Mouse (Mus musculus) left cerebral cortex, postnatal 4 days (tissue): ENCODE data around the gene Dnmbp. TPM values are rescaled to one million over a fixed set of nuclear protein-coding genes. Genes with fewer than 3 reads are reported as not detected.
A peak's percentile ranks its signal among the peaks of the same experiment; 100 is the strongest.
"Not testable (repeated sequence)": the region's sequence is repeated elsewhere in the genome, so short reads cannot be mapped to it uniquely, and the experiment has no call there.

Experiments
- DNase-seq: peaks from one replicate; pipeline ENCODE4 v3.0.0-alpha.2; 2022
- intact Hi-C: fragments of 180-260 bp; cut with DNase I; formaldehyde crosslinking; loops from one replicate; pipeline ENCODE4 v1.15.1; 2025
- total RNA-seq, 2 experiments: library from RNA; stranded (reverse); gene quantifications; 2 replicates each; pipeline ENCODE4 v1.2.3; 2021

The Dnmbp gene
- 10 to 100 TPM; 11.3 to 11.4 TPM for total RNA-seq

DNA sequence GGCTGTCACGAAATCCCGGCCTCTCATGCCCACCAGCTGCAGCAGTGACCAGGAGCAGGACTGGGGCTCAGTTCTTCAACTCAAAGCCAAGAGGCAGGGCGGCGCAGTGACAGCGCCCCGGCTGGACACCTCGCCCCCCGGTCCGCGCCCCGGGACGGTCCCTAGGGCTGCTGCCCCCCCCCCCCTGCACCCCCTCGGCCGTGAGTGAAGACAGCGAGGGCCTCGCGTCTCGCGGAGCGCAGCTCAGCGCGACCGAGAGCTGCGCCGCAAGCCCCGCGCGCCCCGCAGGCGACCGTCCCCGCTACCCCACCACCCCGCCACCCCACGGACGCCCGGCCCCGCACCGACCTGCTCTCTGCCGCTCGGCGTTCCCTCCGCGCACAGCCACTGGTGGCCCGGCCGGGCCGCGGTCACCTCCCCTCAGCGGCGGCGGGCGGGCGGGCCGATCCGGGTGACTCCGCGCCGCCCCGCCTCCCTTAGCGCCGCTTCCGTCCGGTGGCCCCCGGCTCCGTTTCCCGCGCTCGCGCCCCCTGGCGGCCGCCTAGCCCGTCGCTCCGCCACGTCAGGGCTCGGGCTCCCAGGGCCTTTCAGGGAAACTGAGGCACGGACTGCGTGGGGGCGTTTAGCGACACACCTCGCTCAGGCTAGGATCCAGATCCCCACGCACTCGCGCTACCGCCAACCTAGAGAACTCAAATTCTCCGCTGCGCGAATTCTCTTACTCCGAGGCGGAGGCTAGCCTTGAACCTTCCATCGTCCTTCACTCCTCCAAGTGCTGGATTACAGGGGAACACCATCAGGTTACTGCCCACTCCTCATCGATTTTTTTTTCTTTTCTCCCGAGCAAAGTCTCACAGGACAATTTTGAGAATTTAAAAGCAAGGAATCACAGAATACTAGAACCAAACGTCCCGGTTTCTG lies at the start of gene Dnmbp:
Gene Dnmbp (minus strand): TSS at position 423 of the 921 bp plus-strand sequence.
- intact Hi-C loops: loop anchor here (10.0 kb wide), 1 partner anchor 65 kb away; no protein-coding TSS in a partner anchor
- DNase-seq: peak; percentile 84

DNA sequence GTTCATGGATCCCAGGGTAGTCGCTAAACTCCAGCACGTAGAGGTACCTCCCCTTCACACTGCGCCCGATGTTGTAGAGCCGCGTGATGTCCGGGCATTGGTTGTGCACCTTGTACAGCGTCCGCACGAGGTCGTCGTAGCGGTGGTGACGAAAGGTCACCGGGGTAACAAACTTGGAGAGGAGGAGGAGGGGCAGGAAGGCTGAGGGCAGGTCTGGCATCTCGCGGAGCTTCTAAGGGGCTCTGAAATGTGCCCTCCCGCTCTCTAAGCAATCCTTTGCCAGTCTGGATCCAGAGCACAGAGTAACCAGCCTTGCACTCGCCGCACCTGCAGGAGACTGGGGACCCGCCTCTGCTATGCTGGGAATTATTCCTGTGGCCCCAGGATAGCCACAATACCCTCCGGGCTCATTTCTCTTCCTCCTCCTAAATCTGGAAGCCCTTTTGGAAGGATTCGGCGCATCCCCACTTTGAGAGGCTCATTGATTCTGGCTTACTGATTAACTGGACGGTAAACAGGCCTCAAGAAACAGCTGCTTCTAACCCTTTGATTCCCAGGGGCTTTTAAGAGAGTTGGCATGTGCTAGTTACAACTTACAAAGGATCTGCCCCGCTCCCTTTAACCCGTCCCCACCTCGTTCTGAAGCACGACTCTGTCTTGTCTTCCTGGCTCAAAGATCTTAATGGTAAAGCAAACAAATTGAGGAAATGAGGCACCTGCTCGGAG lies 46.2 kb upstream of the Dnmbp start, which contains the start of gene Cpn1:
Gene Cpn1 (minus strand): TSS at position 488 of the 726 bp plus-strand sequence.
- intact Hi-C loops: no loop called here
- no peak for DNase-seq

DNA sequence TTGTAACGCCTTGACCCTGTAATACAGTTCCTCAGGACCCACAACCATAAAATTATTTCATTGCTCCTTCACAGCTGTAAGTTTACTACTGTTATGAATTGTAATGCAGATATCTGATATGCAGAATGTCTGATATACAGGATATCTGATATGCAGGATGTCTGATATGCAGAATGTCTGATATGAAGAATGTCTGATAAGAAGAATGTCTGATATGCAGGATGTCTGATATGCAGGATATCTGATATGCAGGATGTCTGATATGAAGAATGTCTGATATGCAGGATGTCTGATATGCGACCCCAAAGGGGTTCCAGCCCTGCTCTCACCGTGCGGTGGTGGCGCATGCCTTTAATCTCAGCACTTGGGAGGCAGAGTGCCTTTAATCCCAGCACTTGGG lies 42.0 kb upstream of the Dnmbp start:
- no peak for DNase-seq
- intact Hi-C loops: no loop called here

DNA sequence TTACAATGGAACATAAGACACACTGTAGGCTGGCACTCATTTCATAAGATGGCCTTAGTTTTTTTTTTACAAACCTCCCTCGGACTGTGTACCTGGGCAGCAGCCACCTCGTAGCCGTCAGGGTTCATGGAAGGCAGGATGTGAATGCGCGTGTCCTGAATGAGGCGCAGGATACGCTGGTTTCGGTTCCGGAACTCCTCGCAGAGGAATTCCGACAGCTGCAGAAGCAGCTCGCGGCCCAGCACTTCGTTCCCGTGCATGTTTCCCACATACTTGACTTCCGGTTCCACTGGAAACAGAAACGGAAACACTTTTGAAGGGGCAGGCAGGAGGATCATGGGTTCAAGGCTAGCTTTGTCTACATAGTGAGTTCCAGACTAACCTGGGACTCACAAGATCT lies 40.7 kb upstream of the Dnmbp start:
- intact Hi-C loops: no loop called here
- DNase-seq: no peak

DNA sequence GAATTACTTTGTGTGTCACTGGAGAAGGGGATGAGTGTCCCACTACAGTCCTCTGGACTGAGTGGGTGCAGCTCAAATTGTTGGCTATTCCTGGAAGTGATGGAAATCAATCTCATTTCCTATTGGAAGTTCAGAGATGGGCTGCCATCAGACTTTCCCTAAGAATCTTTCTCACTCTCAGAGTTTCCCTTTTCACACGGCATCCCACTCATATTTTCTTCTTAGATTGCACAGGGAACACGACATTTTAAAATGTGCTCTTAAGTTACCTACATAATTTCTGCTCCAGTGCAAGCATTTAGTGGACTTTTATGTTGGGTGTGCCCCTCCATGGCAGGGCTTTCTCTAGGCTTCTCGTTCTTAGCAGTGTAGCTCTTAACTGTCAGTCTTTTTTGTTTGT lies 37.8 kb upstream of the Dnmbp start:
- intact Hi-C loops: no loop called here
- no peak for DNase-seq

DNA sequence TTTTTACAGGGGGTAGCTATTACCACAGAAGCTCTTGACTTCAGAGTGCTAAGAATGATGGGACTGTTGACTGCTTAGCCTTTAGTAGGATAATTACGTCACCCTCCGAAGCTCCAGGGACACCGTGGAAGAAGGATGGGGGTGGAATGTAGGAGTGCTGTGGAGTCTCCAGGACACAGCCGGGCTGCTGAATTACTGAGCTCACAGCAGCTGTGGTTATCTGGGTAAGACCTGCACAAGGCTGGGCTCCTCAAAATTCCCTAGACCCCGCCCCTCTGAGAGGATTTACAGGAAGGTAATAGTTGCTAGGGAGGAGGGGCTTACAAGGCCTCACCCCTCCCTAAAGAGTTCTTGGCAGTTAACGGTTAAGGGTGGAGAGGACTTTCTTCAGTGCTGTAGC lies 36.7 kb upstream of the Dnmbp start:
- DNase-seq: no peak
- intact Hi-C loops: no loop called here

DNA sequence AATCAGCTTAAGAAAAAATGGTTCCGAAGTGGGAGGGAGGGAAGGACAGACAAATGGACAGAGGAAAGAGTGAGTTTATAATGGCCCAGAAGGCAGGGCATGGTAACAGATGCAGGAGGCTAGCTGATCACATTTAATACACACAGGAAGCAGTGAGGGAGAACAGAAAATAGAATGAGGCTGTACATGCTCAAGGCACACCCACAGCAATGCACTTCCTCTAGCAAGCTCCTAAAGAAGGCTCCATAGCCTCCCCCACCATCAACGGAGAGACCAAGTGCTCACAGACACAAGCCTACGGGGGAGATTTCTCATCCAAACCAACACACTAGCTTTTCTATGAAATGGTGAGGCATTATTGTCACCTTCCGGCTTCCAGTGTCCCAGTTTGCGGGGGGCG lies 34.2 kb upstream of the Dnmbp start:
- intact Hi-C loops: no loop called here
- DNase-seq: no peak

DNA sequence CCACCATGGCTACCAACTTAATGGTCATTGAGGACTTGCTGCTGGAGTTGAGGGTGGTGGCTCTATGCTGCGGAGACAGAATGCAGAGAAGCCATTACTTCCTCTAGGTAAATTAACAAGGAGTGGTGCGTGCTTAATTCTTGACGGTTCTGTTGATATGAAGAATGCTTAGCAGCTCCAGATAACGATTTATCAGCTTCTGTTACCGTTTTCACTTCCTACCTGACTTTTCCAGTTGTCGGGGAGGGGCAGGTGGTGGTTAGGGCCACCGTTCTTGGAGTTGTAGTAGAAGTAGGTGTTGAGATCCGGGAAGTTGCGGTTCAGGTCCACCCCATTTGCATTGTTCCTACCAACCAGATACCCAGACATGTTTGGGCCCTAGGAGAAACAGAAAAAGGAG lies 33.7 kb upstream of the Dnmbp start:
- DNase-seq: no peak
- intact Hi-C loops: no loop called here

DNA sequence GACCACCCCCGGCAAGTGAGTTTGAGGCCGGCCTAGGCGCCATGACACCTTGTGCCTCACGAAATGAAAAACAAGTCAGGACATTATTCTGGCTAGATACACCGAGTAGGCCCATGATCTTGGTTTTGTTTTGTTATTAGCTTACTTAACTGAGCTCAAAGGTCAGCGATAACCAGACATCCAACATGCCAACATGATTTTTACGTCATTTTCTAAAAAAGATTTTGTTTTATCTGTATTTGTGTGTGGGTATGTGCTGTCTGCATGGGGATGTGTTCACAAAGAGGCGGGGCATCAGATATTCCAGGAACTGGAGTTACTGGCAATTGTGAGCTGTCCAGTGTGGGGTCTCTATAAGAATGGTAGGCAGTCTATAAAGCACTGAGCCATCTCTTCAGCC lies 32.1 kb upstream of the Dnmbp start:
- intact Hi-C loops: no loop called here
- DNase-seq: no peak

DNA sequence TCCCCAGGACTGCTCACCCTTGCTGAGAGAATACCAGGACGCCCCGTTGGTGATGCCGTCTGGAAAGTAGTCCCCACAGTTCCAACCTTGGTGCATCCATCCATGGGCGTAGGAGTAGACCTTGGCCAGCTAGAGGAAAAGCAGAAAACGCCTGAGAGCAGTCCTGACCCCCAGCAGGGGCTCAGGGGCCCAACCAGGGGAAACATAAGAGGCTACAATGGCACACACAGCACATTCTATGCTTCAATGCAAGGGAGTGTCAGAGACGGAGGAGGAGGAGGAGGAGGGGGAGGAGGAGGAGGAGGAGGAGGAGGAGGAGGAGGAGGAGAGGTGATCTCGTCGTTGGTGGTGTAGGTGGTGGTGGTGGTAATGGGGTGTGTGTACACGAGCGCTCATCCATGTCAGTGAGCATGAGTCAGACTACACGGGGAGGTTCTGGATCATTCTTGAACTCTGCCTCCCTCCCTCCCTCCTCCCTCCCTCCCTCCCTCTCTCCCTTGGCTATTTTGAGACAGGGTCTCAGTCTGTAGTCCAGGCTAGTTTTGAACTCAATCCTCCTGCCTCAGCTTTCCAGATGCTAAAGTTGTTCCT lies 28.5 kb upstream of the Dnmbp start:
- intact Hi-C loops: loop anchor here (10.0 kb wide), 1 partner anchor 134 kb away; no protein-coding TSS in a partner anchor
- DNase-seq: no peak

DNA sequence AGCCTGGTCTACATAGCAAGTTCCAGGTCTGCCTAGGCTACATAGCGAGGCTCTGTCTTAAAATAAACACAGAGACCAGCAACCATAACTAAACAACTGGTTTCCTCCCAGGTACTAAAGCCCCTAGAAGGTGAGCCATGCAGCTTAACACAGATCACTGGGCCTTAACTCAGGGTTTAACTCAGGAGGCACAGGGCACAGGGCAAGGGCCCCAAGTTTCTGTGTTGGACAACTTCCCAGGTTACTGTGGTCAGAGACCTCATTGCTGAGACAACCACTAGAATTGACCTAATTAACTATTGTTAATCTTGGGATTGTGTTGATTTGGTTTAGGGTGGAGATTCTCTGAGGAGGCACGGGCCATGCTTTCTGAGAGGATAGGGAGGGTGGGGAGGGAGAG lies 26.5 kb upstream of the Dnmbp start:
- intact Hi-C loops: loop anchor here (10.0 kb wide), 1 partner anchor 132 kb away; no protein-coding TSS in a partner anchor
- no peak for DNase-seq

DNA sequence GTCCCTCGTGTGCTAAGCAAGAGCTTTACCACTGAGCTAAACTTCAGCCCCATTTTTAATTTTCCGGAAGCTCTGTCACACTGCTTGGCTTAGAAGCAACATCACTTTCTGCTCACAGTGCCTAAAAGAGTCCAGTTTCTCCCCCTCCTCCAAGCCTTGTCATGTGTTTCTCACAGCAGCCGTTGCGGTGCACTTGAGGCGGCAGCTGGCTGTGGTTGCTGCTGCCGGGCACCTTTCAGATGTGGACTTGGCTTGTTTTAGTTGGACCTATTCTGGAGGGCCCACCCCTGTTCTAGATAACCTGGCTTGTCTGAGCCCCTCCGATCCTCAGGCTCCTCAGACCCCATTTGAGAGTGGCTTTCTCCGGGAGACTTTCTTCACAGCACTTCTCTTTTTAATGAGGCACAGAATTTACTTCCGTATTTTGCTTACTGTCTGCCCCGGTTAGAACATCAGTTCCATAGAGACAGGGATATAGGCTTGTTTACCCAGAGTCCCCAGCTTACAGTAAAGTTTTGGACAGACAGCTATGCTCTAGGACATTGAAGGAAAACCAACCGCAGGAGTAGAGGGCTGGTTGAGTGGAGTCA lies 25.6 kb upstream of the Dnmbp start:
- no peak for DNase-seq
- intact Hi-C loops: loop anchor here (10.0 kb wide), 1 partner anchor 131 kb away; no protein-coding TSS in a partner anchor

DNA sequence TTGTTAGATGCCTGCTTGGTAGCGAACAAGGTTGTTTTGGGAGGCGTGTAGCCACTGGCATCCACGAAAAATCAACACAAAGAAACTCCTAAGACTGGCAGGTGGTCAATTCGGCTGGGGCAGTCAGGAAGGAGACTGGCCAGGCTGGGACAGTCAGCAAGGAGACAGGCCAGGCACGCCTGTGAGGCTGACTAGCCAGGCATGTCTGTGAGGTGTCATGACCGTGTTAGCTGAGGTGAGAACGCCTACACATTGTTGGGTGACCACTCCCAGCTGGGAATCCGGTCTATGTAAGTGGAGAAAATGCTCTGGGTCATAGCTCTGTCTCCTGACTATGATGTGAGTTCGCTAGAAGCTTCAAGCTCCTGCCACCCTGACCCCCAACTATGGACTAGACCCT lies 22.8 kb upstream of the Dnmbp start:
- intact Hi-C loops: loop anchor here (10.0 kb wide), 1 partner anchor 128 kb away; no protein-coding TSS in a partner anchor
- no peak for DNase-seq

DNA sequence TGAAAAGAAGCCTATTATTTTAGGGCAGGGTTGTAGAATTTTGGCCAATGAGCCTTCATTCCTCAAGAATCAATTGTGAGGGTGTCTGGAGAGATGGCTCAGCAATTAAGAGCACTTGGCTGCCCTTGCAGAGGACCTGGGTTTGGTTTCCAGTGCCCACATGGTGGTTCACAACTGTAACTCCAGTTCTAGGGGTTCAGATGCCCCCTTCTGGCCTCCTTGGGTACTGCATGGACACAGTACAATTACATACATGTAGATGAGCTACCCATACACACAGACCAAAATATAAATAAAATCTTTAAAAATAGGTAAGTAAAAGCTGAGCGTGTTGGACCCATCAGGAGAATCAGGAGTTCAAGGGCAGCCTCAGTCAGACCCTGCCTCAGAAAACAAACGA lies 21.2 kb upstream of the Dnmbp start:
- intact Hi-C loops: loop anchor here (10.0 kb wide), 1 partner anchor 126 kb away; no protein-coding TSS in a partner anchor
- DNase-seq: no peak

DNA sequence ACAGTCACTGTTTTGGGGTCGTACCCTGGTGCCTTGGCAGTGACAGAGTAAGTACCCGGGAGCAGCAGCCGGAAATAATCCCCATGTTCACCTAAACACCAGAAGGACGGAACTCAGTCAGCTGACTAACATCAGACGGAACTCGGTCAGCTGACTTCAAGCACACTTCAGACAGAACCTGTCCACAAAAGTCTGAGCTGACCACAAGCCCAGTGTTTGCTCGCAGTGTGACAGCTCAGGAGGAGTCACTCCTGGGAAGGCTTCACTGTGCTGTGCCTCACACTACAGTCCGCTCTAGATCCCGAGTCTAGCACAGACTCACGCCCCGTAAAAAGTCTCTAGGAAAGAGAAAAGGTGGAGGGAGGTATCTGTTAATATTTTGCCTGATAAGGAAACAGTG lies 20.0 kb upstream of the Dnmbp start:
- intact Hi-C loops: loop anchor here (10.0 kb wide), 1 partner anchor 125 kb away; no protein-coding TSS in a partner anchor
- no peak for DNase-seq

DNA sequence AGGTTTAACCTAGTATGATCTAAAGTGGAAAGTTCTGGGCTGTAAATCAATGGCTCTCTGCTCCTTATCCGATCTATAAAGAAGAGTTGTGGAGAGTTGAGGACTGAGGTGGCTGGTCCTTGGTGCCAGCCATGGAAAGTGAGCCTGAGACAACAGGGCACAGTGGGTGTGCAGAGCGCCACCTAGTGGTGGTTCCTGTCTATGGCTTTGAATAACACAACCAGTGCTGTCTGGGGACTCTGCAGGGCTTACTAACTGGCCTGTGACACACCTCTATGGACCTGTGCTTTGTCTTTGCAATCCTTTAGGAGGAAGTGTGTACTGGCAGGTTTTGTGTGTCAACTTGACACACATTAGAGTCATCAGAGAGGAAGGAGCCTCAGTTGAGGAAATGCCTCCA lies 19.2 kb upstream of the Dnmbp start:
- DNase-seq: peak; percentile 70
- intact Hi-C loops: no loop called here

DNA sequence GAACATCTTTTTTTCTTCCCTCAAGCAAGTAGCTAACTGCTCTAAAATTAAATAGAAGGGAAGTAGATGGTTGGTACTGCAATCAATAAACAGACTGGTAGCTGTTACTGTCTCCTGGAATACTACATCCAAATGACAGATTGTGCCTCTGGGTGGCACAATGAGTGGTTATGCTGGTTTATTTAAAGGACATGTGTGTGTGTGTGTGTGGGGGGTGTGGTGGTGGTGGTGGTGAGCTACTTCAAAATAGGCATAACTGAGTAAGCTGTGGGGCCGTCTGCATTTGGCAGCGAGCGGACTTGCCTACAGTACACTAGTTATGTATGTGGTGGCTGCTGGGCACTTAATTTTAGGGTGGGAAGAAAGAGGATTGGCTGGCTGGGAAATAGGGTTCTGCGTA lies 17.9 kb upstream of the Dnmbp start:
- no peak for DNase-seq
- intact Hi-C loops: no loop called here

DNA sequence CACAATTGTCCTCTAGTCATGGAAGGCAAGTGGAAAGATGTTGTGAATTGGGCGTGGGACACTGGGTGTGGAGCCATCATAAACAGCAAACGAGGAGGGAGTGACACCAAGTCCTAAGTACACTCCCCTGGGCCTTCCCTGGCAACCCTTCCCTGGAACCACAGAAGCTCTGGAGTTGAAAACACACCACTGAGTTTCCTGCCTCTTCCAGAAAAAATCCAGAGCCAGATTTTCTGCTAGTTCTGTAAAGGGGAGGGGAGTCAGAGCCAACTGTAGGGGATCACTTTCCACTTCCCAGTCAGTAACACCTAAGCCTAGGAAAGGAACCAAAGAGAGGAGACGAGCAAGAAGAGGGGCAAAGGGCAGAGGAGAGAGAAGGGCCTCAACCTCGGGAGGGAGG lies 17.4 kb upstream of the Dnmbp start:
- intact Hi-C loops: no loop called here
- no peak for DNase-seq

DNA sequence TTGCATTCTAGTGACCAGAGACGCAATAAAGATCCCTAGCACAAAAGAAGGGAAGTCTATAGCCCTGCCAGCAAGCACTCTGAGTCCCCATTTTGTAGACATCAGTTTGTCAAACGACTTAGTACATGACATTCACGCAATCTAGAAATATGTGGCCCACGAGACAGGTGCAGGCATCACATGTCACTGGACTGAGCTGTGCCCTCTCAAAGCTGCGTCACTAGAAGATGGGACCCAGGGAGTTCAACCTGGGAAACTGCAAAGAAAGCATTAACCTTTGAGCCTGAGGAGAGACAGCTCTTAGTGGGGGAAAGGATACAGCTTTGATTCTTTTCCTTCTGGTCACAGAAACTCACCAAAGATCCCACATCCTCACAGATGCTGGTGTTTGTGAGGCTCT lies 15.3 kb upstream of the Dnmbp start:
- intact Hi-C loops: no loop called here
- no peak for DNase-seq

DNA sequence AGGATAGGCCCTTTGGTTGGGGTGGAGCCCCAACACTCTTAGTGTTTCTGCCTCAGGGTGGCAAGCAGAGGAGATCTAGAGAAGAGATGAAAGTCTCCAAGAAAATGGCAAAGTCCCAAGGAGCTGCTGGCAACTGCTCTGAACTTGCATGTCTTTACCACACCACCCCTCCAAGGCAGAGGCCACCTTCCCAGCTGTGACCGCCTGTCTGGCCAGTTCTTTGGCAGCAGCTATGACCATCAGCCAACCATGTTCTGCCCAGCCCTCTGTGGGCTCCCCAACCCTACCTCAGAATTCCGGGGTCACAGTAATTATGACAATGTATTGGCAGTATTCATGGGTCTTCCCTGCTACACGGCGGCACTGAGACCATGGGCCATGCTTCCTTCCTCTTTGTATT lies 14.9 kb upstream of the Dnmbp start:
- intact Hi-C loops: no loop called here

DNA sequence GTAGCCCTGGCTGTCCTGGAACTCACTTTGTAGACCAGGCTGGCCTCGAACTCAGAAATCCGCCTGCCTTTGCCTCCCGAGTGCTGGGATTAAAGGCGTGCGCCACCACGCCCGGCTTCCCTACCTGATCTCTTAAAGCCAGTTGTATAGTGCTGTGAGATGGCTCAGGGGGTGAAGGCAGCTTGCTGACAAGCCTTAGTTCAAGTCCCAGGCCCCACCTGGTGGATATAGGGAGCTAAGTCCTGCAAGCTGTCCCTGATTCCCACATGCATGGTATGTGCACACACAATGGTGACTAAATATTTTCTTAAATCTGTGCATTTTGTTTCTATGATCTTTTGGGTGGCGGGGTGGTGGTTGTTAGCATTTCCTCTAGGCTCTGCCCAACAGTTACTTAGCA lies 12.9 kb upstream of the Dnmbp start:
- intact Hi-C loops, DNase-seq: not testable (repeated sequence)

More for the DNA sequence above, 14.9 kb upstream of the Dnmbp start:
- no peak for DNase-seq
